Mouse (Mus musculus) heart, embryonic 10.5 days (tissue): Measurements from ENCODE around the gene Gm45521. TPM values are rescaled to one million over a fixed set of nuclear protein-coding genes. Genes with fewer than 3 reads are reported as not detected.
A peak's percentile ranks its signal among the peaks of the same experiment; 100 is the strongest.

ENCODE experiments used
- DNase-seq: peaks from one replicate; pipeline ENCODE4 v3.0.0-alpha.2; 2017; ENCODE audit warnings: low spot score
- H3K27ac ChIP-seq: fragments of 300-500 bp; sonication (generic); 2 replicates; pipeline ENCODE4 v1.5.1; 2016; ENCODE audit warnings: mild to moderate bottlenecking
- H3K27me3 ChIP-seq: fragments of 300-500 bp; sonication (generic); 2 replicates; pipeline ENCODE4 v1.6.1; 2016; ENCODE audit warnings: mild to moderate bottlenecking; ENCODE audit not compliant: poor library complexity, insufficient read depth, severe bottlenecking
- H3K36me3 ChIP-seq: fragments of 300-500 bp; sonication (generic); 2 replicates; pipeline ENCODE4 v1.6.1; 2016; ENCODE audit warnings: mild to moderate bottlenecking, moderate library complexity
- H3K4me1 ChIP-seq: fragments of 300-500 bp; sonication (generic); 2 replicates; pipeline ENCODE4 v1.6.1; 2016; ENCODE audit warnings: mild to moderate bottlenecking
- H3K4me3 ChIP-seq: fragments of 300-500 bp; sonication (generic); 2 replicates; pipeline ENCODE4 v1.5.1; 2016; ENCODE audit warnings: mild to moderate bottlenecking, moderate library complexity
- H3K9me3 ChIP-seq: fragments of 300-500 bp; sonication (generic); 2 replicates; pipeline ENCODE4 v1.6.1; 2016; ENCODE audit warnings: mild to moderate bottlenecking, moderate library complexity
- WGBS: fragments of 180-500 bp; shearing (Covaris S2); methylation state at CpG from one replicate; pipeline ENCODE4 v1.1.7; 2016; 5-methylcytosine and 5-hydroxymethylcytosine counted together
- polyA plus RNA-seq: library from polyadenylated mRNA; unstranded; fragments of >200 nt; fragmentation: Nextera tagmentation; extraction: Ambion mirVana; gene quantifications from 2 replicates; pipeline ENCODE4 v1.2.1, GENCODE M21; 2016

Gene Gm45521
- polyA plus RNA-seq, 1 experiment from 2014 or later: 0.20 TPM

- Histone ChIP-seq H3K27me3 (peaks cover 13% of the 10 kb centered on the region), H3K27ac (no peak overlapping the region), H3K4me1 (peaks cover 3% of the 10 kb centered on the region; the same call in 1 of the 2 replicates), H3K9me3 (no peaks in the 10 kb centered on the region), H3K4me3 (no peak overlapping the region), H3K36me3 (no peaks in the 10 kb centered on the region)
- no peak for DNase-seq
- 73% methylated on average over 5 of the region's 5 CpGs for WGBS
Measured at GRCm38 (mm10) chr14:7991108-7991776, 34.2 kb downstream of the Gm45521 start.

GRCm38 (mm10) chr14:7992158-7992557 lies 35.1 kb downstream of the Gm45521 start:
- H3K9me3 ChIP-seq: no peaks in the 10 kb centered on the region
- H3K4me1 ChIP-seq: peaks cover 3% of the 10 kb centered on the region; the same call in 1 of the 2 replicates
- WGBS: 62% methylated on average over 6 of the region's 6 CpGs
- H3K27ac ChIP-seq: no peak overlapping the region
- peaks cover 13% of the 10 kb centered on the region for H3K27me3 ChIP-seq
- DNase-seq: no peak
- no peaks in the 10 kb centered on the region for H3K36me3 ChIP-seq
- no peak overlapping the region for H3K4me3 ChIP-seq

GRCm38 (mm10) chr14:7994271-7994767 lies 37.2 kb downstream of the Gm45521 start, which contains the start of gene Dnase1l3:
Gene Dnase1l3 (minus strand): TSS chr14:7994573.
- DNase-seq: no peak
- no peaks in the 10 kb centered on the region for H3K36me3 ChIP-seq
- 57% methylated on average over 8 of the region's 8 CpGs for WGBS
- no peaks in the 10 kb centered on the region for H3K9me3 ChIP-seq
- no peak within 1 kb of the TSS for H3K4me3 ChIP-seq
- peaks cover 17% of the 10 kb centered on the region for H3K27me3 ChIP-seq
- no peak within 1 kb of the TSS for H3K27ac ChIP-seq
- peaks cover 3% of the 10 kb centered on the region; the same call in 1 of the 2 replicates for H3K4me1 ChIP-seq

- Histone ChIP-seq H3K4me1 (peaks cover 6% of the 10 kb centered on the region; the same call in 1 of the 2 replicates), H3K27me3 (peaks cover 46% of the 10 kb centered on the region), H3K4me3 (peak overlapping the region; percentile 45), H3K9me3 (no peaks in the 10 kb centered on the region), H3K36me3 (no peaks in the 10 kb centered on the region), H3K27ac (peak overlapping the region; percentile 62)
- DNase-seq: peak; percentile 91
- WGBS: 2% methylated on average over 15 of the region's 15 CpGs
Measured at GRCm38 (mm10) chr14:7997255-7997696, 40.2 kb downstream of the Gm45521 start.

GRCm38 (mm10) chr14:7999030-7999429 lies 41.9 kb downstream of the Gm45521 start:
- WGBS: 67% methylated on average over 3 of the region's 3 CpGs
- Histone ChIP-seq H3K27ac (no peak overlapping the region), H3K4me1 (peaks cover 15% of the 10 kb centered on the region; the same call in 1 of the 2 replicates), H3K36me3 (no peaks in the 10 kb centered on the region), H3K4me3 (no peak overlapping the region), H3K27me3 (peaks cover 53% of the 10 kb centered on the region), H3K9me3 (no peaks in the 10 kb centered on the region)
- no peak for DNase-seq

GRCm38 (mm10) chr14:7999435-7999834 lies 42.3 kb downstream of the Gm45521 start:
- Histone ChIP-seq H3K36me3 (no peaks in the 10 kb centered on the region), H3K27ac (no peak overlapping the region), H3K4me3 (no peak overlapping the region), H3K27me3 (peaks cover 54% of the 10 kb centered on the region), H3K4me1 (peaks cover 16% of the 10 kb centered on the region; the same call in 1 of the 2 replicates), H3K9me3 (no peaks in the 10 kb centered on the region)
- whole genome bisulfite sequencing: 80% methylated on average over 5 of the region's 5 CpGs
- DNase-seq: no peak

- peaks cover 16% of the 10 kb centered on the region; the same call in 1 of the 2 replicates for H3K4me1 ChIP-seq
- H3K4me3 ChIP-seq: no peak overlapping the region
- peaks cover 51% of the 10 kb centered on the region for H3K27me3 ChIP-seq
- WGBS: 77% methylated on average over 5 of the region's 5 CpGs
- no peaks in the 10 kb centered on the region for H3K9me3 ChIP-seq
- no peak overlapping the region for H3K27ac ChIP-seq
- DNase-seq: no peak
- no peaks in the 10 kb centered on the region for H3K36me3 ChIP-seq
Measured at GRCm38 (mm10) chr14:8000247-8000646, 43.2 kb downstream of the Gm45521 start.

- Histone ChIP-seq H3K27me3 (peaks cover 44% of the 10 kb centered on the region), H3K9me3 (no peaks in the 10 kb centered on the region), H3K27ac (no peak overlapping the region), H3K4me3 (peak overlapping the region; percentile 16), H3K36me3 (no peaks in the 10 kb centered on the region), H3K4me1 (peaks cover 16% of the 10 kb centered on the region; the same call in 1 of the 2 replicates)
- peak; percentile 79 for DNase-seq
- 18% methylated on average over 17 of the region's 17 CpGs for WGBS
Measured at GRCm38 (mm10) chr14:8000831-8001685, 44.0 kb downstream of the Gm45521 start.

- 3% methylated on average over 38 of the region's 38 CpGs for WGBS
- H3K27me3 ChIP-seq: peaks cover 44% of the 10 kb centered on the region
Measured at GRCm38 (mm10) chr14:8002432-8003092, 45.5 kb downstream of the Gm45521 start, which contains the start of gene Abhd6. Gene Abhd6 (plus strand): TSS chr14:8002902.

GRCm38 (mm10) chr14:8003093-8003670 lies 46.1 kb downstream of the Gm45521 start:
- Histone ChIP-seq H3K4me1 (peaks cover 16% of the 10 kb centered on the region; the same call in 1 of the 2 replicates), H3K27ac (peak overlapping the region; percentile 78), H3K36me3 (no peaks in the 10 kb centered on the region), H3K4me3 (peak overlapping the region; percentile 73), H3K9me3 (no peaks in the 10 kb centered on the region), H3K27me3 (peaks cover 44% of the 10 kb centered on the region)
- DNase-seq: no peak
- WGBS: 1% methylated on average over 23 of the region's 23 CpGs

More at GRCm38 (mm10) chr14:8002432-8003092, 45.5 kb downstream of the Gm45521 start, which contains the start of gene Abhd6:
- Histone ChIP-seq H3K4me1 (peaks cover 16% of the 10 kb centered on the region; the same call in 1 of the 2 replicates), H3K4me3 (peak within 1 kb of the TSS; percentile 73), H3K36me3 (no peaks in the 10 kb centered on the region), H3K27ac (peak within 1 kb of the TSS; percentile 78), H3K9me3 (no peaks in the 10 kb centered on the region)
- peak; percentile 90 for DNase-seq

GRCm38 (mm10) chr14:8003727-8004670 lies 46.9 kb downstream of the Gm45521 start:
- 54% methylated on average over 18 of the region's 18 CpGs for WGBS
- H3K27ac ChIP-seq: no peak overlapping the region

More at GRCm38 (mm10) chr14:8003727-8004670, 46.9 kb downstream of the Gm45521 start:
- H3K4me1 ChIP-seq: peaks cover 16% of the 10 kb centered on the region; the same call in 1 of the 2 replicates
- H3K36me3 ChIP-seq: no peaks in the 10 kb centered on the region
- no peak for DNase-seq
- no peaks in the 10 kb centered on the region for H3K9me3 ChIP-seq
- peak overlapping the region; percentile 73 for H3K4me3 ChIP-seq
- H3K27me3 ChIP-seq: peaks cover 43% of the 10 kb centered on the region
